Mouse (Mus musculus) cerebellum, postnatal 10 days (tissue): ENCODE data around the gene Arsg.

Experiments used
- DNase-seq, 2 experiments: peaks; one replicate each; pipeline ENCODE4 v3.0.0; 2021; ENCODE audit warnings: mixed read lengths in 2 of 2

The Arsg gene

GRCm38 (mm10) chr11:109473171-109474085 is at the start of gene Arsg, which contains the start of gene Slc16a6:
Gene Arsg, plus strand, starts transcription at chr11:109473374.
Gene Slc16a6, minus strand, starts transcription at chr11:109473598.
- peak; percentile 95 for DNase-seq

GRCm38 (mm10) chr11:109425392-109426271 is 47.5 kb upstream of the Arsg start, which contains the start of gene Amz2:
Gene Amz2, plus strand, starts transcription at chr11:109425946.
- peak; percentile 100 for DNase-seq

- DNase-seq, result no peak
Observed at GRCm38 (mm10) chr11:109426272-109426586, 46.9 kb upstream of the Arsg start.

GRCm38 (mm10) chr11:109427353-109427752 is 45.8 kb upstream of the Arsg start:
- no peak for DNase-seq

GRCm38 (mm10) chr11:109434233-109434798 is 38.9 kb upstream of the Arsg start:
- no peak for DNase-seq

GRCm38 (mm10) chr11:109436889-109437288 is 36.3 kb upstream of the Arsg start:
- DNase-seq, result no peak

GRCm38 (mm10) chr11:109439209-109439608 is 34.0 kb upstream of the Arsg start:
- DNase-seq, result peak in 1 of 2 experiments; percentile 21

- peak; percentile 74 for DNase-seq
Observed at GRCm38 (mm10) chr11:109439829-109440340, 33.3 kb upstream of the Arsg start.

- no peak for DNase-seq
Observed at GRCm38 (mm10) chr11:109440641-109441040, 32.5 kb upstream of the Arsg start.

GRCm38 (mm10) chr11:109441119-109441518 is 32.1 kb upstream of the Arsg start:
- peak; percentile 59 to 62 for DNase-seq

GRCm38 (mm10) chr11:109442166-109442730 is 30.9 kb upstream of the Arsg start:
- no peak for DNase-seq

- DNase-seq, result no peak
Observed at GRCm38 (mm10) chr11:109443468-109444263, 29.5 kb upstream of the Arsg start.

- DNase-seq, result peak; percentile 68 to 69
Observed at GRCm38 (mm10) chr11:109444600-109444999, 28.6 kb upstream of the Arsg start.

- DNase-seq, result peak; percentile 47 to 88
Observed at GRCm38 (mm10) chr11:109445438-109446035, 27.6 kb upstream of the Arsg start.

- DNase-seq, result no peak
Observed at GRCm38 (mm10) chr11:109451169-109451568, 22.0 kb upstream of the Arsg start.

GRCm38 (mm10) chr11:109456261-109456660 is 16.9 kb upstream of the Arsg start:
- no peak for DNase-seq

- no peak for DNase-seq
Observed at GRCm38 (mm10) chr11:109458165-109458564, 15.0 kb upstream of the Arsg start.

GRCm38 (mm10) chr11:109460586-109460985 is 12.6 kb upstream of the Arsg start:
- no peak for DNase-seq

- no peak for DNase-seq
Observed at GRCm38 (mm10) chr11:109465068-109465467, 8.1 kb upstream of the Arsg start.

- no peak for DNase-seq
Observed at GRCm38 (mm10) chr11:109466987-109467386, 6.2 kb upstream of the Arsg start.

- no peak for DNase-seq
Observed at GRCm38 (mm10) chr11:109468133-109468532, 5.0 kb upstream of the Arsg start.
